Mouse (Mus musculus) ES-Bruce4 (cell line): ENCODE results near the gene Aacs.

Experiments used
- CTCF ChIP-seq: IDR thresholded peaks from one replicate; pipeline ENCODE4 v1.8.1; 2011; ENCODE audit warnings: low read depth, low read length
- EP300 ChIP-seq: IDR thresholded peaks from 2 replicates; pipeline ENCODE4 v1.6.1; 2011; ENCODE audit warnings: low read depth, low read length; ENCODE audit not compliant: insufficient read depth
- POLR2A ChIP-seq: IDR thresholded peaks from one replicate; pipeline ENCODE4 v1.8.1; 2011; ENCODE audit warnings: low read length; ENCODE audit not compliant: insufficient read depth

- TF ChIP-seq EP300: no peak
- TF ChIP-seq CTCF: no peak
- TF ChIP-seq POLR2A: no peak
Measured at GRCm38 (mm10) chr5:125495655-125496054, 20.0 kb downstream of the Aacs start.
